Mouse (Mus musculus): ENCODE results near the gene Pacrg. TPM values are rescaled to one million over a fixed set of nuclear protein-coding genes. Genes with fewer than 3 reads are reported as not detected.

The Pacrg gene
- polyA plus RNA-seq, 1 experiment from 2014 or later: 7.4 TPM

DNA sequence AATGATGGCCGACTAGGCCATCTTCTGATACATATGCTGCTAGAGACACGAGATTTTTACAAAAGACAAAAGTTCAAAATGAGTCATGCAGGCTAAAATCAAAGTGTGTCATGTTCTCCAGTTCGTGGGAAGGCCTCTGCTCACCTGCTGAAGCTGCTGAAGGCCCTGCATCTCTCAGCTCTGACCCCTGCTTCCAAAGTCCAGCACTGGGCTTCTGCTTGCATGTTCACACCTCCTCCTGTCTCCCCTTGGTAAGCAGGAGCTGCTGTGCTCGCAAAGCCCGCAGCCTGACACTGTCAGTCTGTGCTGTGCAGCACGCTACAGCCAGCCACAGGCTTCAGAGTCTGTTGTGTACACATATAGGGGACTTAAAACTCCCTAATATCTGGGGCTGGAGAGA is 225.4 kb downstream of the Pacrg start:
- Histone ChIP-seq H3K9me3 (no peaks in the 10 kb centered on the region), H3K9ac (no peak overlapping the region), H3K4me2 (no peak overlapping the region), H3K4me1 (no peaks in the 10 kb centered on the region), H3K27ac (no peak overlapping the region), H3K36me3 (replicated peaks) (no peaks in the 10 kb centered on the region), H3K27me3 (peaks cover 2% of the 10 kb centered on the region; the same call in 1 of the 2 replicates), H3K4me3 (replicated peaks) (no peak overlapping the region)
- ATAC-seq (ENCODE audit: low FRiP score): no peak
- 87% methylated on average over 6 of the region's 6 CpGs for WGBS

DNA sequence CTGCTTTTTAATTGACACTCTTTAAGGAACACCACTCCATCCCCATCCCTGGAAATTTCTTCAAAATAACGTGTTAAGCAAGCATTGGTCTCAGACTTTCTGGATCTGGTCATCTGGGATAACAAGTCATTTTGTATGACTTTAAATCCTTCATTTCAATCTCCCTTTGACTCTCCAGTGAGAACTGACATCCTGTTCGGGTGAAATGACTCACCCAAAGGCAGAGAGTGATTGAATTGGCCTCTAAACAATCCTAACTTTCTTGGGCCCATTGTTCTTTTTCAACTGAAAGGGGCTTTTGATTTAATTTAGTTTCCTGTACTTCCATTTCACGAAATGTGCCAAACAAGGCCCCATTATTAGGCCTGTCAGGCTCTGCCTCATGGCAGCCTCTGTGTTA is 228.5 kb downstream of the Pacrg start:
- H3K4me2 ChIP-seq: no peak overlapping the region
- no peaks in the 10 kb centered on the region for H3K9me3 ChIP-seq
- no peak overlapping the region for H3K9ac ChIP-seq
- peaks cover 2% of the 10 kb centered on the region; the same call in 1 of the 2 replicates for H3K27me3 ChIP-seq
- WGBS: 14% methylated on average over 3 of the region's 3 CpGs
- no peak overlapping the region for H3K27ac ChIP-seq
- no peak overlapping the region for H3K4me3 ChIP-seq (replicated peaks)
- no peaks in the 10 kb centered on the region for H3K4me1 ChIP-seq
- no peak for ATAC-seq (ENCODE audit: low FRiP score)
- no peaks in the 10 kb centered on the region for H3K36me3 ChIP-seq (replicated peaks)

DNA sequence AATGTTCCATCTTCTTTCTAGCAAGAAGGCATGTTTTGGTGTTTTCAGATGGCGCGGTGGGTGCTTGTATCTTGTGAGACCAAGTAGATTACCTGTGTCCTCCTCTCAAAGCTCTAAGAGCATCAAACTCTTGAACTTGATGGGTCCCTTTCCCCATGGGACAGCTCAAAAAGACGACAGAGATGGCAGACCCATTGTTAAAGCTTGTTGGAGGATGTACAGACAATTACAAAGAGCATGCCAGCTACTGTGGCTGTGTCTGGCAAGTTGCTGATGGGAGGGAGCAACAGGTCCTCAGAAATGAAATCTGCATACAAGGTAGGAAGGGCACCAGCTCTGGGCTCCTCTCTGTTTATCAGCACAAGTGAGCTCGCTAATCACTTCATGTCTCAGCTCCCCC is 232.0 kb downstream of the Pacrg start:
- no peak for ATAC-seq (ENCODE audit: low FRiP score)
- 81% methylated on average over 4 of the region's 4 CpGs for WGBS
- Histone ChIP-seq H3K36me3 (replicated peaks) (no peaks in the 10 kb centered on the region), H3K27ac (no peak overlapping the region), H3K9me3 (no peaks in the 10 kb centered on the region), H3K9ac (no peak overlapping the region), H3K4me2 (no peak overlapping the region), H3K27me3 (peaks cover 1% of the 10 kb centered on the region; the same call in 1 of the 2 replicates), H3K4me3 (replicated peaks) (no peak overlapping the region), H3K4me1 (no peaks in the 10 kb centered on the region)

DNA sequence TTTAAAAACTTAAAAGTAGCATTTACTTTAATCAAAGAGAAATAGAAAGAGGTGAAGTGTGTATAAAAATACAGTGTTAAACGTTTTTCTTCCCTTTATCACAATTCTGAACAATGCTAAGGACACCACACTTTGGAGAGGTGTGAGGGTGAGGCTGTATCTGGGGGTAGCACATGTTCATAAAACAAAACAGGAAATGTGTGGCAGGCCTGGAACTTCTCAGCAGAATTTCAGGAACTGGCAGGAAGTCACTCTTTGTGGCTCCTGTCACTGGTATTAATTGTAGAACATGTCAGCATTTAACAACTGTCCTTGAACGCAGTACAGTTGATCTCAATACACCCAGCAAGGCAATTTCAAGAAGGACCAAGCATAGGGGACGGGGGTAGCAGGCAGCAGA is 234.0 kb downstream of the Pacrg start:
- Histone ChIP-seq H3K27ac (no peak overlapping the region), H3K36me3 (replicated peaks) (no peaks in the 10 kb centered on the region), H3K4me2 (no peak overlapping the region), H3K4me1 (no peaks in the 10 kb centered on the region), H3K27me3 (no peaks in the 10 kb centered on the region), H3K4me3 (replicated peaks) (no peak overlapping the region), H3K9me3 (no peaks in the 10 kb centered on the region), H3K9ac (no peak overlapping the region)
- WGBS: 72% methylated on average over 3 of the region's 3 CpGs
- no peak for ATAC-seq (ENCODE audit: low FRiP score)

DNA sequence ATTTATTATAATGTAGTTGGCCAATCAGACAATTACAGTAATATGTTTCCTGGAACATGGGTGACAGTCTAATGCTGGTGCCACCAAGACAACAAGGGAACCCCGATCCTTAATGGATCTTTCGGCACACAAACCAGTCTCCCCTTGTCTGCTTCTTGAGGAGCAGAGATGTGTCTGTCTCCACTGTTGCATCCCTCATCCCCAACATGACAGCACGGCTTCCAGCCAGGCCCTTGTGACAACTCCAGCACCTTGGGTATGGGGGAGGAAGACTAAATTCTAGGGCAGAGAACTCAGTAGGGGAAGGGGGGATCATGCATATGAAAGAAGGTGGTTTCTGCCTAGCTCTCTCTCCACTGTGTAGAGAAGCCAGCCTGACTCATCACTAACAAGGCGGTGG is 242.4 kb downstream of the Pacrg start:
- no peaks in the 10 kb centered on the region for H3K27me3 ChIP-seq
- no peak overlapping the region for H3K4me3 ChIP-seq (replicated peaks)
- WGBS: 99% methylated on average over 4 of the region's 4 CpGs
- no peak overlapping the region for H3K4me2 ChIP-seq
- no peaks in the 10 kb centered on the region for H3K36me3 ChIP-seq (replicated peaks)
- no peak overlapping the region for H3K9ac ChIP-seq
- ATAC-seq (ENCODE audit: low FRiP score): no peak
- no peaks in the 10 kb centered on the region for H3K9me3 ChIP-seq
- H3K4me1 ChIP-seq: no peaks in the 10 kb centered on the region
- H3K27ac ChIP-seq: no peak overlapping the region

DNA sequence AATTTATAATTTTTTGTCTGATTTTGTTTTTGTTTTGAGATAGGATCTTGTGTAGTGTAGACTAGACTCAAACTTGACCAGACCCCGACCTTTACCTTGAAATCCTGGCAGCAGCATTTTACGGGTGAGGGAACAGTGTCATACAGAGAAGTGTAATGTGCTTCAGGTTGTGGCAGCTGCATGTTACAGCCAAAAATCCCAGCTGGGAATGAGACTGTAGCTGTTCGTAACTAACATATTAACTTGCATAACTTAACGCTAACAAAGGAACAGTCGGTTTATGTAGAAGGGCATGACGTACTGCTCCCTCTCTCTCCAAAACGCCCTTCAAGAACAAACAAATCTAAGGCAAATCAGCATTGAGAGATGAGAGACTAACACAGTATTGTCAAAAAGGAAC is 250.5 kb downstream of the Pacrg start:
- no peaks in the 10 kb centered on the region for H3K27me3 ChIP-seq
- no peak overlapping the region for H3K27ac ChIP-seq
- H3K4me2 ChIP-seq: no peak overlapping the region
- H3K36me3 ChIP-seq (replicated peaks): no peaks in the 10 kb centered on the region
- no peaks in the 10 kb centered on the region for H3K4me1 ChIP-seq
- 69% methylated on average over 7 of the region's 7 CpGs for WGBS
- H3K9ac ChIP-seq: no peak overlapping the region
- no peak overlapping the region for H3K4me3 ChIP-seq (replicated peaks)
- no peak for ATAC-seq (ENCODE audit: low FRiP score)
- H3K9me3 ChIP-seq: no peaks in the 10 kb centered on the region

DNA sequence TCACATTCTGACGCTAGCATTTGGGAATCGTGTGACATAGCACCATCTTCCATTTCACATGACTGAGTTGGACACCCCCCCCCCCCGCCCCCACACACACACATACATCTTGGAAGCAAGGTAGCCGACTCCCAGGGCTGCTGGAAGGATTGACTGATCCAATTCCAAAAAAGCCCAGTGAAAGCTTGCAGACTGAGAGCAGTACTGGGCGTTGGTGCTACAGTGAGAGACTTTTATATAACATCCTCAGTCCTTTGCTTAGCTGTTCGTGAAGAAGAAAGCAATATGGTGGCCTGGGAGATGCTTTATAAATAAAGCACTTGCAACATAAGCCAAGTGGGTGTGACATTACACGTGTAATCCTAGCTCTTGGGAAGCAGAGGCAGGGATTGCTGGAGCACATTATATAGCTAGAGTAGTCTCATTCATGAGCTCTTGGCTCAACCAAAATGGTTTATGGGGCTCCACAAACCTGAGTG is 251.2 kb downstream of the Pacrg start:
- 84% methylated on average over 7 of the region's 7 CpGs for WGBS
- Histone ChIP-seq H3K27ac (no peak overlapping the region), H3K4me1 (no peaks in the 10 kb centered on the region), H3K9ac (no peak overlapping the region), H3K27me3 (no peaks in the 10 kb centered on the region), H3K9me3 (no peaks in the 10 kb centered on the region), H3K4me3 (replicated peaks) (no peak overlapping the region), H3K36me3 (replicated peaks) (no peaks in the 10 kb centered on the region), H3K4me2 (no peak overlapping the region)
- no peak for ATAC-seq (ENCODE audit: low FRiP score)

DNA sequence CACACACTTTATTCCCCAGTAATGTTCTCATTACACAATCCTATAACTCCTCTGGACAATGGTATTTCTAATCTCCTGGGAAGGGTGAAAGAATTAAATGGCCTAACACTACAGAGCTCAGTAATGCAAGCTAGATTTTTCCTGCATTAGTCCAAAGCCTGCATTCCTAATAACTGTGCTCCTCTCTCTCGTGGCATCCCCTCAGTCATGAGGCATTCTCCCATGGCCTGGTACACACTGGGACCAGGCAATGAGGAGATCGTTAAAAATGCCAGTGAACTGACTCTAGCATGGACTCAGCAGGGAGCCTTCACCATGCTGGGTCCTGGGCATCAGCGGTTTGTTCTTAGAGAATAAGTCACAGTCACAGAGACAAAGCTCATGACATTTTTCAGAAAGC is 256.8 kb downstream of the Pacrg start:
- ATAC-seq (ENCODE audit: low FRiP score): no peak
- H3K4me2 ChIP-seq: no peak overlapping the region
- H3K4me1 ChIP-seq: peaks cover 5% of the 10 kb centered on the region
- WGBS: 36% methylated on average over 3 of the region's 3 CpGs
- H3K36me3 ChIP-seq (replicated peaks): no peaks in the 10 kb centered on the region
- H3K9ac ChIP-seq: no peak overlapping the region
- H3K27me3 ChIP-seq: no peaks in the 10 kb centered on the region
- no peaks in the 10 kb centered on the region for H3K9me3 ChIP-seq
- H3K27ac ChIP-seq: no peak overlapping the region
- no peak overlapping the region for H3K4me3 ChIP-seq (replicated peaks)

DNA sequence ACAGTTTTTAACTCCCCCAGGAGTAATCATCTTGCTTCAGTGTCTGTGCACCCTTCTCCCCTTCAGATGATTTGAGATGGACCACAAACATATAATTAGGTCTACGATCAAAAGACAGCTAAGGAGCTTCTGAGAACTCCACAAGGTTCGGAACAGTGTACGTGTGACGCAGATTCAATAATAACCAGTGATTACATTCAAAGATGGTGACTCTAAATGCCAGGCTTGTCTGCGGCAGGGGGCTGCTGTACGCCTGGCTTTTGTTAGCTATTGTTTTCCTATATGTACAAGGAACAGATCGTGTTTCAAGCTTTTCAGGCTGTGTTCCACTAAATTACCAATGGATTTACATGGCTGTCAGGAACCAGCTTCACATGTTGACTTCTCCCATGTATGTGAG is 264.8 kb downstream of the Pacrg start:
- Histone ChIP-seq H3K9ac (no peak overlapping the region), H3K4me3 (replicated peaks) (no peak overlapping the region), H3K4me1 (no peaks in the 10 kb centered on the region), H3K27me3 (no peaks in the 10 kb centered on the region), H3K4me2 (no peak overlapping the region), H3K9me3 (no peaks in the 10 kb centered on the region), H3K27ac (no peak overlapping the region), H3K36me3 (replicated peaks) (no peaks in the 10 kb centered on the region)
- WGBS: 71% methylated on average over 7 of the region's 7 CpGs
- ATAC-seq (ENCODE audit: low FRiP score): no peak

DNA sequence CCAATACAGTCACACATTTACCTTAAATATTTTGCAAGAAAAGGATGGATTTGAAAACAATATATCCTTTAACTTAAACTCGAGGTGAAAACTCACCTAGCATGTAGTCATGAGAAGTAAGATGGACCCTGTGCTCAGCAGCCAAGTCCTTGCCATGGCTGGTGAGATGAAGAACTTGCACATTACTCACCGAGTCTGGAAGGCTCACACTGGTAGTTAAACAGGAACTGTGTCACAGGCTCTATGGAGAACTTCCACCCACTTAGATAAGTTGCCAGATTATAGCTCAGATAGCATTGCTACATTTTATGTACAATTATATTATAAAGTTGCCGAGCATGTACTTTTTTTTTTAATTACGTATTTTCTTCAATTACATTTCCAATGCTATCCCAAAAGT is 267.7 kb downstream of the Pacrg start:
- WGBS: 91% methylated on average over 4 of the region's 4 CpGs
- Histone ChIP-seq H3K9me3 (no peaks in the 10 kb centered on the region), H3K4me2 (no peak overlapping the region), H3K9ac (no peak overlapping the region), H3K4me3 (replicated peaks) (no peak overlapping the region), H3K36me3 (replicated peaks) (no peaks in the 10 kb centered on the region), H3K27me3 (no peaks in the 10 kb centered on the region), H3K27ac (no peak overlapping the region), H3K4me1 (no peaks in the 10 kb centered on the region)
- no peak for ATAC-seq (ENCODE audit: low FRiP score)

DNA sequence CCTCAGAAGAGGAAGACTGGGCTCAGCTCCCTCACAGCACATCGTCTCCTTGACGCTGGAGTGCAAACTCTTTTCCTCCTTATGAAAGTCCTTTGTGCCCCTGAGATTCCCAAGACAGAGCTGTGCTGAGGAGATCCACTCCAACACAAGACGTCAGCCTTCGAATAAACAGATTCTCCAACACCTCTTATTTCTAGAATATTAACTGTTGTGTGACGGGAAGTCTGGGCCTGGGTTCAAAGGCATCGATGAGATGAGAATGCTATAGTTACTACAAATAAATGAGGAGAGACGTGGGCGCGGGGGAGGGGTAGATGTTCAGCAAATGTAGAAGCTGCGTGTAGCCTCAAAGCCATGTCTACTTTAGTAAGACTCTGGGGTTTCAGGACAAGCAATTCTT is 270.8 kb downstream of the Pacrg start:
- ATAC-seq (ENCODE audit: low FRiP score): no peak
- Histone ChIP-seq H3K4me2 (no peak overlapping the region), H3K27ac (no peak overlapping the region), H3K4me3 (replicated peaks) (no peak overlapping the region), H3K27me3 (no peaks in the 10 kb centered on the region), H3K9me3 (no peaks in the 10 kb centered on the region), H3K4me1 (no peaks in the 10 kb centered on the region), H3K9ac (no peak overlapping the region), H3K36me3 (replicated peaks) (no peaks in the 10 kb centered on the region)
- WGBS: 90% methylated on average over 10 of the region's 10 CpGs

DNA sequence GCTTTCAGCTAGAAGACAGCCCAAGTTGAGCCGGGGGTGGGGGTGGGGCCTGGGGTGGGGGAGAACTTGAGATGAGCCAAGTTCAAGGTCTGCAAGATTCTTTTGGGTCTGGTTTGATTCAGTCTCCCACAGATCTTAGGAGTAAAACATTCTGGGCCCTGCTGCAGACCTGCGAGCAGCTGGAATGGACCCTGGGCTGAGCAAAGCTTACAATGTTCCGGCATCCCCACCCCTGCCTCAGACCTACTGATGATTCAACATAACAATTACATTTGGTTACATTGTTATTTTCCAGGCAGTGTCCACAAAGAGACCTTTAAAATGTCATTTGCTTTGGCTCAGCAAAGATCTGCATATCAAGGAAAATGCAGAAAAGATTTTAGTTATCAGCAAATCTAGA is 272.7 kb downstream of the Pacrg start:
- Histone ChIP-seq H3K9ac (no peak overlapping the region), H3K4me3 (replicated peaks) (no peak overlapping the region), H3K27ac (no peak overlapping the region), H3K36me3 (replicated peaks) (no peaks in the 10 kb centered on the region), H3K9me3 (no peaks in the 10 kb centered on the region), H3K27me3 (no peaks in the 10 kb centered on the region), H3K4me2 (no peak overlapping the region), H3K4me1 (no peaks in the 10 kb centered on the region)
- no peak for ATAC-seq (ENCODE audit: low FRiP score)
- 92% methylated on average over 3 of the region's 3 CpGs for WGBS

DNA sequence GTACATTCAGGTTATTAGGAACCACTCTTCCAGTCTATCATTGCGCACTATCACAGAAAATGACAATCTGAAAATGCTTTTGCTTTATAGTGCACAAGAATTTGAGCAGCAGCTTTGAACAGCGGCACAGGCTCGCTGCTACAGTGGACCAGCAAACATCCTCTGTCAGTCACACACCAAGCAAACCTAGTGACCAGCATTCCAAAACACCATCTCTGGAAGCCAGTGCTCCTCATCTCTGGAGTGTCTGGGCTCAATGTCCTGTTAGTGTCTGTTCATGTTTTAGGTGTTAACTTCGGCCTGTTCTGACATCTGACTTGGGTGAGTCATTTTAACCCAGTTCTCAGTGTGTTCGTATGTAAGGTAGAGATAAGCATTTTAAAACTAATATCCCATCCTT is 275.9 kb downstream of the Pacrg start:
- Histone ChIP-seq H3K9ac (no peak overlapping the region), H3K4me3 (replicated peaks) (no peak overlapping the region), H3K9me3 (no peaks in the 10 kb centered on the region), H3K27me3 (no peaks in the 10 kb centered on the region), H3K4me2 (no peak overlapping the region), H3K36me3 (replicated peaks) (no peaks in the 10 kb centered on the region), H3K27ac (no peak overlapping the region), H3K4me1 (peaks cover 10% of the 10 kb centered on the region)
- 95% methylated on average over 5 of the region's 5 CpGs for WGBS
- no peak for ATAC-seq (ENCODE audit: low FRiP score)

DNA sequence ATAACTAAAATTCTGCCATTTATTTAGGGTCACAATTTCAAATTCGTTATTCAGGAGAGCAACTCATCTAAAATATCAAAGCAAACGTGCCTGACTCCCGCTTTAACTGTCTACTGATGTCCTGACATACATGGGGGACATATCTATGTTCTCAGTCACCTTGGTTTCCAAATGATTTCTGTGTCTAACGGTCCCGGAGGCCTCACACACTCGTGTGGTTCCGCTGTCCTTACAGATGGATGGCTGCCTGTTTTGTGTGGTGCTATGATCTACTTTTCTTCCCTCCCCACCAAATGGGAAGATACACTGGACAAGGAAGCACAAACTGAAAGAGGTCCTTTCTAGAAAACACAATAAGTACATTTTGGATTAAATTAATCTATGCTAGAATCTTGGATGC is 277.2 kb downstream of the Pacrg start:
- H3K36me3 ChIP-seq (replicated peaks): no peaks in the 10 kb centered on the region
- WGBS: 90% methylated on average over 7 of the region's 7 CpGs
- H3K4me1 ChIP-seq: peaks cover 10% of the 10 kb centered on the region
- no peaks in the 10 kb centered on the region for H3K9me3 ChIP-seq
- no peak overlapping the region for H3K4me2 ChIP-seq
- no peak for ATAC-seq (ENCODE audit: low FRiP score)
- H3K27me3 ChIP-seq: 0 out of 2 replicates have a peak, but pooled peaks cover 3% of the 10 kb centered on the region
- no peak overlapping the region for H3K27ac ChIP-seq
- no peak overlapping the region for H3K4me3 ChIP-seq (replicated peaks)
- no peak overlapping the region for H3K9ac ChIP-seq
